Mouse (Mus musculus) frontal cortex, postnatal 14 days (tissue): ENCODE results near the gene Slc4a3.
A peak's percentile ranks its signal among the peaks of the same experiment; 100 is the strongest.

Experiments used
- DNase-seq, 2 experiments: peaks; one replicate each; pipeline ENCODE4 v3.0.0; 2022; ENCODE audit warnings: low spot score in 2 of 2

Gene Slc4a3

DNA sequence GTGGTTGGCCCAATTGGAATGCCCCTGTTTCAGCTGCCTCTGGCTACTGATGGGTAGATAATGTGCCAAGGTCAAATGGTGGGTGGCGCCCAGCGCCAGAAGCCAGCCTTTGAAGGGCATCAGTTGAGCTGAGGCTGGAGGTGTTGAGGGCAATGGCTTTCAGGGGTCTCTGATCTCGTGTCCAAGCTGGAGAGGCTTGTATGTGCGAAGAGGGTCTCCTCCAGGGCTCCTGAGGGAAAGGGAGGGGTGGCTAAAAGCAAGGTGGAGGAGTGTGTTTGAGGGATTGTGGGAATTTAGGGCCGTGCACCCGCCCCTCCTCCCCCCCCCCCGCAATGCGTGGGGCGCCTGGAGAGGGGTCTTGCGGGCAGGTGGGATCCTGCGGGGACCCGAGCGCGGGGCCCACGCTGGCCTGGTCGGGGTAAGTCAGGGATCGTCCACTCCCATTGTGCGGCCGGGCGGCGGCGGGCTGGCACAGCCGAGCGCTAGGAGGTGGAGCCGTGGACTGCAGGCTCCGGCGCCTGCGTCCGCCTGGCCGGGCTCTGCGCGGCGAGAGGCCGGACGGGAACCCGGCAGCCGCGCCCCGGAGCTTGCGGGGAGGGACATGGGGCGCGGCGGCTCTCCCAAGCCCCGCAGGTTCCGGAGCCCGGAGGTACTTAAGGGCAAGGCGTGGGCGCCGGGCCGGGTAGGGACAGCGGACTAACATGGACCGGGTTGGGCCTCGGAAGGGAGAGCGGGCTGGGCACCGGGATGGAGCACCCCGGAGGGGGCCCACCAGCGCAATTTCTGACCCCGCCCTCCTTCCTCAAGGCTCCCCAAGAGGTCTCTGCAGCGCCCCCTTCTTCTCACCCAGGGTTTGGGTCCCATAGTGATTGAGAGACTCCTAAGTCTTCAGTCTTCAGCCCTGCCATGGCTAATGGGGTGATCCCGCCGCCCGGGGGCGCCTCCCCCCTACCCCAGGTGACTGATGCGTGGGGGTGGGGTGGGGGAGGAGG, at the start of gene Slc4a3:
TSS of gene Slc4a3 (plus strand) at position 302 of the 992 bp plus-strand sequence.
- peak in 1 of 2 experiments; percentile 66 for DNase-seq

DNA sequence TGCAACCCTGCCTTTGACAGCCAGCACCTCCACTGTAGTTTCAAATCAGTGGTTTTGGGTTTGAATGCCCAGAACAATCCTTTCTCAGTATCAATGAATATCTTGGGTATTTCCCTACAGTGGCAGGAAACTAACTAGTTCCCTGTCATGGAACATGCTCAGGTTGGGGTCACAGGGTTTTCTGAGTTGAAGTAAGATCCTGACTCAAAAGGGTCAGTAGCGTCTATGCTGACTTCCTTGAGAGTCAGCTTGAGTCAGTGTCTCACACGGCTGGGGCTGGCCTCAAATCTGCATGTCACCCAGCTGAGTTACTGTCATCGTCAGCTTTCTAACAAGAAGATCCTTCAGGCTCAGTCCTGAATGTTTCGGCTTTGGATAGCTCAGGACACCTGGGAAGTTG, 47.2 kb upstream of the Slc4a3 start:
- DNase-seq, result no peak

DNA sequence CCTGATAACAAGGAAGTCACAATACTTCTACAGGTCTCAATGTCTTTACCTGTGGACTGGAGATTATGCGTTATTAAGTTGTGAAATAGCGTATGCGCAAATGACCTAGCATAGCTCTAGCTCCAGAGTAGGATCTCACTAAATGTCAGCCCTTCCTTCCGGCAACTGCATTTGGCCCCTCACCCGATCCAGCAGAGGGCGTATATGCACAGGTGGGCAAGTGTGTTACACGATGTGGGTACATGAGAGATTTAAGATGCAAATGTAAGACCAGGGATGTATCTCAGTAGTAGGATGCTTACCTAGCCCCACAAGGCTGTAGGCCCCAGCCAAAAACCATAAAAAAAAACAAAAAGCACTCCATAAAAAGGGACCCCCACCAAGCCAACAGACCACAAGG, 46.6 kb upstream of the Slc4a3 start:
- DNase-seq, result no peak

DNA sequence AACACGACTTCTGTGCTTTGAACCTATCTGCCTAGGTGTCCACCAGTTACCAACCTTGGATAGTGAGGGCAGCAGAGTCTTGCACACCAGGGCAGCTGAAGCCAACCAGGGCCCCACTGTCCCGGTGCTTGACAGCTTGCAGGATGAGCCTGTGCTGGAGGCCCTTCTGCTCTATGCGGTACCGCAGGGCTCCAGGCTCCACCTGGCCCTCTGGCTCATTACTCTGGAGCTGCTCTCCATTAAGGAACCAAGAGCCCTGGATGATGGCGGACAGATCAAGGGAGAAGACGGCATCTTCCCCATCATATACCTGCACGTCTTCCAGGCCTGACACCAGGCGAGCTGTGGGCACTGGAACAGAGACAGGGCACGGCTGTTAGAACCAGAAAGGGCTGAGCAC, 44.2 kb upstream of the Slc4a3 start:
- DNase-seq, result no peak

DNA sequence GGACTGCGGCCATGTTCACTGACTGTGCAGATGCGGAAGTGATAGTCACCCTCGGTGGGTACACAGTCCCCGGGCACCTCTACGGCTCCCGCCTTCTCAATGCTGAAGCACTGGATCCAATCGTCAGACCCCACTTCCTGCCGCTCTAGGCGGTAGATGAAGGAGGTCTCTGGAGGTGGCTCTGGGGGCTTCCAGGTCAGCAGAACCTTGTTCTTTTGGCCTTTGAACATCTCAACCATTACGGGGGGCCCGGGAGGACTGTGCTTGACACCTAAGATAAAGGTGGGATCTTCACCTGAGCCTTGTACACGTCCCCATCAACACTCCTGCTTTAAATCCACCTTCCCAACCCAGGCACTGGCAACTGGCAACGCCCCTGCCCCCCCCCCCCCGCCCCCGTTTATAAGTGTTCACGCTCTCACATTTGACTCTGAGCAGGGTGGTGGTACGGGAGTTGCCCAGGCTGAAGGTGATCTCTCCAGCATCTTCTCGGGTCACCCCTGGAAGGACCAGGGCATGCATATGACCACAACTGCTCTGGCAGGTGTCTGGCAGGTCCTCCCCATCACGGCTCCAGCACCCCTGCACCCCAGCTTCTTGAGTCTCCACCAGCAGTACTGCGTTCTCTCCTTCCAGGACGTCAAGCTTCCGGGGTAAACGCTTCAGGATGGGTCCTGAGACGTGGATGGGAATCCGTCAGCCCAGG, 43.0 kb upstream of the Slc4a3 start:
- DNase-seq, result no peak

DNA sequence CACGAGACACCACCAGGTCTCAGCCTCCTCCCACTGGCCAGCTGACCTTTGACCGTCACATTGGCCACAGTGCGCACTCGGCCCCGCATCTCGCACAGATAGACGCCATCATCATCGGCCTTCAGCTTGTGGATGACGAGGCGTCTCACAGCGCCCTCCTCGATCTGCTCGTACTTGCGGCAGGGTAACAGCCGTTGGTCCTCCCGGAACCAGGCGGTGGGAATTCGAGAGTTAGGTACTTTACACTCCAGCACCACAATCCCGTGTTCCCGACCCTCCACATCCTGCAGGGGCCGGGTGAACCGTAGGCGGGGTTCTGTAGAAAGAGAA, 42.5 kb upstream of the Slc4a3 start:
- DNase-seq, result no peak

DNA sequence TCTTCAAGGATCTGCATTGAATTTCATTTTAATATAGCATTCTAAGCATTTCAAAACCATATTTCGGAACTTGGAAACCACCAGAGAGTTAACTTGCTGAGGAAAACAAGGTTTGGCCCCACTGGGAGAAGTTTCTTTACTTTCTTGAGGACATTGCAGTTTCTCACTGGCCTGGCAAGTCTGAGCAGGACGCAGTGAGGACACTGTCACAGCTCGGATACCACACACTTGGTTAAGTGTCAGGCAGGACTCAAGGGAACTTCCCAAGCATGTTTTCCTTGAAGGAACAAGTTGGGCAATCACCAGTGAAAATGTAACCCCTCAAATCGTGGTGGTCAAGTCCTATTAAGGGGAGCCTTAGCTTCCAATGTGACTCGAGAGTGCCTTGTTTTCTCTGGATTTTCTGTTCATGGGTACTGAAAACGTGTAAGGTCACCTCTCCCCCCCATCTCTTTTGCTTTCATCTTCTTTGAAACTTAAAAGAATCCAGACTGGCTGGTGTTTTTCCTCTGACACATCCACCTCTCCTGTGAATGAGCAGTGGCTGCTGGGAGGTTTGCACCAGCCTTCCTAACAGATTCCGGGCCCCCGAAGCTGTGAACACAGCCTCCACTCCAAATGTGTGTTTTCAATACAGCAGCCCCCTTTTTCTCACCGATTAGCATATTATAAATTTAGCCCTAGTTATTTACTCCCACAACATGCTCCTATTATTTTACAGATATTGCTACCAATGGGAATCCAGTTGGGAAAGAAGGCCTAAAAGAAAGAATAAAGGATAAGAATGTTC, 41.6 kb upstream of the Slc4a3 start:
- DNase-seq, result no peak

DNA sequence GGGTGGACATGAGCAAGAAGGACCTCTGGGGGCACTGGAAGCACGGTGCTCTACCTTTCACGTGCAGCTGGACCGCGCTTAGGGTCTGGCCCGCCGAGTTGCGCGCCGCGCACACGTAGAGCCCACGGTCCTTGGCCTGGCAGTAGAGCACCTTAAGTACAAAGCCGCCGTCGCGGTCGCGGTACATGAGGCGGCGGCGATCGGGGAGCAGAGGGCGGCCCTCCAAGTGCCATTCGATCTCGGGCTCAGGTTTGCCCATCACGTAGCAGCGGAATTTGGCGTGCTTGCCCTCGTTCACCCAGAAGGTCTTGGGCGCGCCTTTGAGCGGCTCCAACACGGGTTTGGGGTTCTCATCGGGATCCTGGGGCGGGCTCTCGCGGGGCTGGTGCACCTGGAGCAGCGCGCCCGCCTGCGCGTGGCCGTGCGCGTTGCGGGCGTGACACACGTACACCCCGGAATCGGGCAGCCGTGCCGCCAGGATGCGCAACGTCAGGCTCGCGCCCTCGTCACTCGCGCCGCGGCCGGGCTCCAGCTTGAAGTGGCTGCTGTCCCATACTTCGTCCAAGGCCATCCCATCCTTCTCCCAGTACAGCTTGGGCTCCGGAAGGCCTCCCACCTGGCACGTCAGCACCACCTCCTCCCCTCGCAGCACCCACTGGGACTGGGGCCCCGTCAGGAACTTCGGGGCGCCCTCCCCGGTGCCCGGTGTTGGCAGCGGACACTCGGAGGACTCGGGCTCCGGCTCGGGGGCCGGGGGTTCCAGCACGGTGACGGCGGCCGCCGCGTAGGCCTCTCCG, 40.7 kb upstream of the Slc4a3 start:
- DNase-seq, result peak; percentile 73 to 78

DNA sequence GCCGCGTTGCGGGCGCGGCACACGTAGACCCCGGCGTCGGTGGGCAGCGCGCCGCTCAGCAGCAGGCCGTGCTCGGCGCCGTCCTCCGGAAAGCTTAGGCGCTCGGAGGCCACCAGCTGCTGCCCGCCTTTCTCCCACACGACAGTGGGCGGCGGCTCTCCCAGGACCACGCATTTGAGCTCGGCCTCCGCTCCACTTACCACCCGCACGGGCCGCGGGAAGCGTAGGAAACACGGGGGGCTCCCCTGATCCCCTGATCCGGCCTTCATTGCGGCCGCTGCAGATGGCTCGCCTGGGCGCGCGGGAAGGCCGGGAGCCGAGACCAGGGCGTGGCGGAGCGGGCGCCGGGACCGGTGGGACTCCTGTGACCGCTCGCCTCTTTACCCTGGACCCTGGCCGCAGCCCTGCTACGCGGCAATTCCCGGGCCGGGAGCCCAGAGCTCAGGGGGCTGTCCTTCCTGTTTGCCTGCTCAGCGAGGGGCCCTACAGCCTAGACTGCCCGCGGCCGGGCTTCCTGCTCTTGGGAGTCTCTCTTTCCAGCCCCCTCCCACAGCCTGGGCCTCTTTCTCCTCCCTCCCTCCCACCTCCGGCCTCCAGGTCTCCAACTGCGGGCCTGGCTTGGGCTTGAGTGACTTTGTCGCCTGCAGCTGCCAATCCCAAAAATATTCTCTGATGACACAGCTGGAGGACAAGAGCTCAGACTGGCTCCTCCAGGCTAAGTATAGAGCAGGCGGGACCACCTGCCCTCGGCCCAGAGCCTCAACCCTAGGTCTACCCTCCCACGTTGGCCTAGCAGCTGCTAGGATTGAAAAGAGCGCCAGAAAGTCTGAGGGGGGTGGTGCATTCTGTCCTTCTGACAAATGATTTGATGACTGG, 39.9 kb upstream of the Slc4a3 start, which contains the start of gene Obsl1:
TSS of gene Obsl1 (minus strand) at position 497 of the 876 bp plus-strand sequence.
- peak in 1 of 2 experiments; percentile 37 for DNase-seq

DNA sequence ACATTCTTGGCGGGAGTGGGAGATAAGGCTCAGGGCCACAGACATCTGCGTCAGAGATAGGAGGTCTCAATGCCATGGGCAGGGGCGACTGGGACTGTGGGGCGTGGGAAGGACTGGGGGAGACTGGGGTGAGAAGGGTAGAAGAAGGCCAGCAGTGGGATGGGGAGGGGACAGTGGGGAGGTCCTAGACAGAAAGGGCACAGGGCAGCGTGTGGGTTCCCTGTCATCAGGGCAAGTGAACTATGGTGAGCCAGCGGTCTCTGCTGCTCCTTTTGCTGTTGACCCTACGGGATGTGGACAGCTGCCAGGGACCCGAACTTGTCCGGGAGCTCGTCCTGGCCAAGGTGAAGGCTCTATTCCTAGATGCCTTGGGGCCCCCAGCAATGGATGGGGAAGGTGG, 39.1 kb upstream of the Slc4a3 start, which contains the start of gene Inha:
TSS of gene Inha (plus strand) at position 72 of the 400 bp plus-strand sequence.
- no peak for DNase-seq

DNA sequence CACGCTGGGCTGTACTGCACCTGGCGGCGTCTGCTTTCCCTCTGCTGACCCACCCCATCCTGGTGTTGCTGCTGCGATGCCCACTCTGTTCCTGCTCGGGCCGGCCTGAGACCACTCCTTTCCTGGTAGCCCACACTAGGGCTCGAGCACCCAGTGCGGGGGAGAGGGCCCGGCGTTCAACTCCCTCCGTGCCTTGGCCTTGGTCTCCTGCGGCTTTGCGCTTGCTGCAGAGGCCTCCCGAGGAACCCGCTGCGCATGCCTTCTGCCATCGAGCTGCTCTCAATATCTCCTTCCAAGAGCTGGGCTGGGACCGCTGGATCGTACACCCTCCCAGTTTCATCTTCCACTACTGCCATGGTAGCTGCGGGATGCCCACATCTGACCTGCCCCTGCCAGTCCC, 36.5 kb upstream of the Slc4a3 start:
- no peak for DNase-seq

DNA sequence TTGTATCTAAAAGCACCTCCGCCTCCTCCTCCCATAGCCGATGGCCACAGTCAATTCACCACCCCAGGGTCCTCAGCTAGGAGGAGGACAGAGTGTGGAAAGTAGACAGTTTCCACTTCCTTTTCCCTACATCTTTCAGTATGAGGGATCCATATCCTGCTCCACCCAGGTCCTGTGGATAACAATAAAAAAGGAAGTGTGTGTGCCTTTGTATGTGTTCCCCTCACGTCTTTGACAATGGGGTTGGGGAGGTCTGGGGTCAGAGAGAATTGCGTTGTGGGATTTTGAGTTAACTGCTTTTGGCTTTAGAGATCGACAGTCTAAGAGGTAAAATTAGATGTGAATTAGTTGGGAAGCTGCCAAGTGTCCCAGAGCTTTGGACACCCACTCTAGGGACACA, 35.9 kb upstream of the Slc4a3 start:
- DNase-seq, result no peak

DNA sequence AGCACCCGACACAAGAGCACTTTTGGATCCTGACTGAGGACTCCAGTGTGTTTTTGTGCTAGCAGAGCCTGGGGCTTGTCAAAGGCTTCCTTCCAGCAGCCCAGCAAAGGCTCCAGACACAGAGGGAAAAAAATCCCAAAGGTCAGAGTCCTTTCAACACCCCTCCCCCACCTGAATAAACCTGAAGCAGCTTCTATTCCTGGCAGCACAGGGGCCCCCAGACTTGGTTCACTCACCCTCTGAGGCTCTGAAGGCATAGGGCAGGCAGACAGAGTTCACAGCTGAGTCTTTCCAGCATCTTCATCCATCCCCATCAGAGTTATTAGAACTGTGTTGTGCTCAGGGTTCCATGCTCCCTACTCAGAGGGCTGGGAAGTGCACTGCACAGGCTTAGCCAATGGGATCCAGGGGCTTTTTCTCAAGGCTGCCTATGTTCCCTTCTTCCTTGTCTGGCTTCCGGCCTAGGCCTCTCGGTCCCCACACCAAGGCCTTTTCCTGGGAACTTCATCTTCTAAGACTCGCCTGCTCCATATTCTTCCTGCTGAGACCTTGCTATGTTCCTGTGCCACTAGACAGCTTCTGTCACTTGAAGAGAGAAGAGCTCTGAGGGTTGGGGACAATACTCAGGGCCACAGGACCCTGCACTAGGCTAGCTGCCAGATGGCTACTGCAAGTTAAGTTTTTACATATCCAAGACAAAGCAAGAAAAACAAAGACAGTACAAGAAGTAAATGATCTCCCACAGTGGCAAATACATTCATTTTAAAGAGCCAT, 34.4 kb upstream of the Slc4a3 start:
- no peak for DNase-seq

DNA sequence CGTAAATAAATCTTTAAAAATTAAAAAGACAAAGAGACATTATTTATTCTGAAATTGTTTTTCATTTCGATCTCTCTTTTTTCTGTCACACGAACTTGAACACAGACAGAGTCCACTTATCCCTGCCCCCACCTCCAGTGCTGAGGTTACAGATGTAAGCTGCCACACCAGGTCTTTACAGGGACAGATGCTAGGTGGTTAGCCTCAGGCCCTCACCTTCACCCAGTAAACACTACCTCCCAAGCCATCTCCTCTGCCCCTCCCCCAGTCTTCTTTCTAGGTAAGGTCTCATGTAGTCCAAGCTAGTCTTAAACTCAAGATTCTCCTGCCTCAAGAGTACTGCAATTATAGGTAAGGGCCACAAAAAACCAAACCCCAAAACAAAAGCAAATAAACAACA, 33.5 kb upstream of the Slc4a3 start:
- no peak for DNase-seq

DNA sequence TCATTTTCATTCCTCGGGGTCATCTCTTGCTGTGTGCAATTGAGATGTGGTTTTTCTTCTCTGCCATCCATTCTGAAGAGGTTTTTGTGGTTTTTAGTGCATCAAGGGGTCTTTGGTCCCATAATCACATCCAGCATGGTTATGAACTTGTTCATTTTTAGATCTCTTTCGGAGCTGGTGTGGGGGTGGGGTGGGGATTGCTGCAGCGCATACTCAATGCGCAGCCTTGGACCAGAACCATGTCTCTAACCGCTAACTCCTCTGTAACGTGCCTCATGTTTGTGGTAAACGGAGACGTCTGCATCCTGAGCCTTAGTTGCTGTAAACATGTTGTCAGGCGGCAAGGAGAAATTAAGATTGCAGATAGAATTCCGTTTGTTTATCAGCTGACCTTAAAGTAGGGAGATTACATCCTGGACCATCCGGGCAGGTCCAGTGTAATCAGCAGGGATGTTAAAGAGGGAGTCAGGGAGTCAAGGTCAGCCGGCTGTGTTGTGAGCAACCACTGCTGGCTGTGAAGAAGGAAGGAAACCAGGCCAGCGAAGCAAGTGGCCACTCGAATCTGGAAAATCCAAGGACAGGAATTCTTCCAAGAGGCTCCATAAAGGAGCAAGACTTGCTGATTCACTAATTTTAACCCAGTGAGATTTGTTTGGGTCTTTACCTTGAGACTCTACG, 29.2 kb upstream of the Slc4a3 start:
- DNase-seq, result no peak

DNA sequence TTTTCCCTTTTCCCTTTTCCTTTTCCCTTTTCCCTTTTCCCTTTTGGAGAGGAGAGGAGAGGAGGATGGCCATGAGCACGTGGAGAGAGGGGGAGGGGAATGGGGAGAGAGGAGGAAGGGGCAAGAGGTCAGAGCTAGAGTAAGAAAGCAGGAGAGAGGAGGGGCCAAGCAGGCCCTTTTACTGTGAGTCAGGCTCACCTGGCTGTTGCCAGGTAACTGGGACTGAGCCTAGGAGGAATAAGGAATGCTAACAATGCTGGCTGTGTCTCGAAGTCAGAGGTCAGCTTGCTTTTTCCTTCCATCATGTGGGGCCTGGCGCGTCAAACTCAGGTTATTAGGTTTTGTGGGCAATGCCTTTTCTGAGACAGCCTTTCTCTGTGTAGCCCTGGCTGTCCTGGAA, 28.1 kb upstream of the Slc4a3 start:
- DNase-seq, result no peak

DNA sequence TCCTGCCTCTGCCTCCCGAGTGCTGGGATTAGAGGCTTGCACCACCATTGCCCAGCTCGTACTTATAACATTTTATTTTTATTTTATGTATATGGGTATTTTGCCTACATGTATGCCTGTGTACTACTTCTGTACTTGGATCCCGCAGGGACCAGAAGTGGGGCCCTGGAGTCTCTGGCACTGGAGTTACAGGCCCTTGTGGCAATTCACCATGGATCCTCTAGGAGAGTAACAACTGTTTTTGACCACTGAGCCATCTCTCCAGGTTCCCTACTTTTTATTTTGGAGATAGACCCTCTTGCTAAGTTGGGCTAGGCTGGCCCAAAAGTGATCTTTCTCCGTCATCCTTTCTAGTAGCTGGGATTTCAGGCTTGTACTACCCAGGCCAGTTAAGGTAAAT, 27.6 kb upstream of the Slc4a3 start:
- DNase-seq, result no peak

DNA sequence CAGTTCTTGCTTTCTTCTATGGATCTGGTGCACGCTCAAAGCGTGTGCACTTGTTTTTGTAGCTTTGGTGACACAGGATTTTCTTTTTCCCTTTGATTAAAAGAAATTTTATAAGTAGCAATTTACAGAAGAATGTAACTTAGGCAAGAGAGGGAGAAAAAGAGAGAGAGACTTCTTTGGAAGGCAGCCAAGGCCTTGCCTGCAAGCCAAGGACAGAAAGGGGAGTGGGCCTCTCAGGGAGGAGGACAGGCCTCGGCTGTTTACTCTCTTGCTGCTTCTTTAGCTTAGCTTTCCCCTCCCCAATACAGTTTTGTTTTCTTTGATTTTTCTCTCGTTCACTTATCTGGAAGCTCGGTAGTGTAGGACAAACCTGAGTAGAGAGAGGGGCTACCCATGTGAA, 26.5 kb upstream of the Slc4a3 start:
- no peak for DNase-seq
